Mouse (Mus musculus) adrenal gland, adult (tissue): Measurements from ENCODE around the gene H2-M10.3.
A peak's percentile ranks its signal among the peaks of the same experiment; 100 is the strongest.
"Not testable (repeated sequence)": the region's sequence is repeated elsewhere in the genome, so short reads cannot be mapped to it uniquely, and the experiment has no call there.

ENCODE experiments used
- DNase-seq, 2 experiments: peaks; one replicate each; pipeline ENCODE4 v3.0.0; 2022 to 2023; ENCODE audit warnings: low spot score in 1 of 2; ENCODE audit not compliant: inconsistent age in 2 of 2

The H2-M10.3 gene

GRCm38 (mm10) chr17:36368317-36368716, at the start of gene H2-M10.3:
TSS of gene H2-M10.3 (minus strand) at chr17:36368417.
- DNase-seq = not testable (repeated sequence)

- no peak for DNase-seq
Observed at GRCm38 (mm10) chr17:36417416-36417815, 49.2 kb upstream of the H2-M10.3 start.

- DNase-seq = peak; percentile 7 to 44
Observed at GRCm38 (mm10) chr17:36415407-36415806, 47.2 kb upstream of the H2-M10.3 start.

GRCm38 (mm10) chr17:36414361-36414760, 46.1 kb upstream of the H2-M10.3 start:
- no peak for DNase-seq

- no peak for DNase-seq
Observed at GRCm38 (mm10) chr17:36389907-36390306, 21.7 kb upstream of the H2-M10.3 start.

- not testable (repeated sequence) for DNase-seq
Observed at GRCm38 (mm10) chr17:36362404-36362803, 5.8 kb downstream of the H2-M10.3 start.

- peak in 1 of 2 experiments; percentile 77 for DNase-seq
Observed at GRCm38 (mm10) chr17:36357512-36357911, 10.7 kb downstream of the H2-M10.3 start.

- no peak for DNase-seq
Observed at GRCm38 (mm10) chr17:36355763-36356162, 12.5 kb downstream of the H2-M10.3 start.

- DNase-seq = peak; percentile 50 to 84
Observed at GRCm38 (mm10) chr17:36355343-36355742, 12.9 kb downstream of the H2-M10.3 start.

- DNase-seq = no peak
Observed at GRCm38 (mm10) chr17:36326055-36326454, 42.2 kb downstream of the H2-M10.3 start, which contains the start of gene H2-M10.1. TSS of gene H2-M10.1 (minus strand) at chr17:36326155.

- DNase-seq = no peak
Observed at GRCm38 (mm10) chr17:36315689-36316253, 52.4 kb downstream of the H2-M10.3 start.

GRCm38 (mm10) chr17:36315041-36315688, 53.1 kb downstream of the H2-M10.3 start:
- peak; percentile 62 to 87 for DNase-seq
